In genomic region chr19:25729633-25730032, GRCm38 (mm10) we compare ENCODE assay signal across 15 mouse cellular contexts.
"Had no signal": no experiment of that assay in that cellular context is flagged by ENCODE, and none has a peak within 500 bp of the region (broad histone marks: within the 10 kb centered on the region; RNA-seq: fewer than 3 reads in every experiment).

No protein-coding gene starts in this region.

- DNase-seq: cerebellum, adult 9-11 months; cerebellum, postnatal 10 days; cerebellum, postnatal 14 days; cerebellum, postnatal 25 days; cerebellum, postnatal 36 days; embryo, embryonic 11 days; forebrain, postnatal 0 days; gastrocnemius, adult 2 months; gastrocnemius, postnatal 10 days; gastrocnemius, postnatal 14 days; gastrocnemius, postnatal 25 days; gastrocnemius, postnatal 36 days; heart, adult 11 months; heart, adult 18-20 months; heart, adult 2 months had no signal
